Mouse (Mus musculus) liver (tissue): ENCODE measurements around the gene Mapkapk5.
A peak's percentile ranks its signal among the peaks of the same experiment; 100 is the strongest.

Experiments
- DNase-seq: peaks from one replicate; pipeline ENCODE4 v3.0.0-alpha.2; 2020; ENCODE audit warnings: mixed read lengths

The Mapkapk5 gene

DNA sequence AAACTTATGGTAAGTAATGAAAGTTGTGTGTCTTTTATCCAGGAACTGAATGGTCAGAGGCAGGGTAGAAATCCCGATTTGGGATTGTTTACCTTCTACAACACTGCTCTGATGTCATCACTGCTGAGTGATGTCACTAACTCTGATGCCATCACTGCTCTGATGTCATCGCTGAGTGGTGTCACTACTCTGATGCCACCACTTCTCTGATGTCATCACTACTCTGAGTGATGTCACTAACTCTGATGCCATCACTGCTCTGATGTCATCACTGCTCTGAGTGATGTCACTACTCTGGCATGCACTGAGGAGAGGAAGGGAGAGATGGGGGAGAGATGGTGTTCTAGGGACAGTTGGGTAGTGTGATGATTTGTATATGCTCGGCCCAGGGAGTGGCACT lies 16.7 kb upstream of the Mapkapk5 start:
- DNase-seq: no peak

DNA sequence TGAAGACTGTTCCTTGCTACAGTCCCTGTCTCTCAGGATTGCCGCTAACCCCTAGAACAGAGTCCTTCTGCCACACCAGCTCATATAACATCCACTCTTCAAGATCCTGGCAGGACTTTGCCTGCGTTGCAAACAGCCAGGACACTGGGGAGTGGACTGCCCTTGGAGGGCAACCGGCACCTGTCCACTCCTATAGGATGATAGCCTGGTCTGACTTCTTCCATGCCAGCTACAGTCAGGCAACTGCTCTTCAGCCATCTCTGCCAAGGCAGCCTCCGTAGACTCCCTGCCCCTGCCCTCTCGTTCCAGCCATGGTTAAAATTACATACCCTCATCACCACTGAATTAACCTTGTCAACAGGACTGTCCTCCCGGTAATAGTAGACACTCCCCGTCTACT lies 3.5 kb upstream of the Mapkapk5 start:
- DNase-seq: no peak

DNA sequence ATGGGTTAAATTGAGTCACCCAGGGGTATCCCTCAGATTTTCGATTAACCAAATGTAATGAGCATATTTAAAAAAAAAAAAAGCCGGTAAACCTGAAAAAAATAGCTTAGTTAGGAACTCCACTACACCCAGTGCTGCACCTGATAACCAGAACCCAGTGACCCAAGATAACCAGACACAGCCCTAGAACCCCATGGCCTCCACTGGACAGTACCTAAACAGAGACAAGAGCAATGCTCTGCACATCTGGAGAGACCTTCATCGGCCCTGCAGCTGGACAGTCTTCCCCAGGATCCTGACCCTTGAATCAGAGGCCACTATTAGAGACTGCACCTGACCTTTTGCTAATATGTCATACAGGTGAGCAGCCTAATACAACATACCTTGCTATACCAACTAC lies 1.4 kb upstream of the Mapkapk5 start:
- DNase-seq: peak; percentile 38

DNA sequence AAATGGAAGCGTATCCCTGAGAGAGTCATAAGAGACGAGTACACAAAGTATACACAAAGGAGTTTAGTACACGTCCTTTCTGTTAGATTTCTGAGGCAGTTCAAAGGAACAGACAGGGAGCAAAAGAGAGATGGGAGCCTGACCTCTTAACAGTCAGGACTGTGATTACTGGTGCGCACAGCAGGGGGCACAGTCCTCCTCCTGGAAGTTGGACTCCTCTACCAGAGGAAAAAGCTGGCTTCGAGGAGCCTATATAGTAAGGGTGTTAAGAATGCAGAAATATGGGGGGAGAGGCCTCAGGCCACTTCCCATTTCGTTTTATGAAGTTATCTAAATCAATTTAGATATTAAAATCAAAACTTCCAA lies 808 bp upstream of the Mapkapk5 start:
- peak; percentile 77 for DNase-seq

DNA sequence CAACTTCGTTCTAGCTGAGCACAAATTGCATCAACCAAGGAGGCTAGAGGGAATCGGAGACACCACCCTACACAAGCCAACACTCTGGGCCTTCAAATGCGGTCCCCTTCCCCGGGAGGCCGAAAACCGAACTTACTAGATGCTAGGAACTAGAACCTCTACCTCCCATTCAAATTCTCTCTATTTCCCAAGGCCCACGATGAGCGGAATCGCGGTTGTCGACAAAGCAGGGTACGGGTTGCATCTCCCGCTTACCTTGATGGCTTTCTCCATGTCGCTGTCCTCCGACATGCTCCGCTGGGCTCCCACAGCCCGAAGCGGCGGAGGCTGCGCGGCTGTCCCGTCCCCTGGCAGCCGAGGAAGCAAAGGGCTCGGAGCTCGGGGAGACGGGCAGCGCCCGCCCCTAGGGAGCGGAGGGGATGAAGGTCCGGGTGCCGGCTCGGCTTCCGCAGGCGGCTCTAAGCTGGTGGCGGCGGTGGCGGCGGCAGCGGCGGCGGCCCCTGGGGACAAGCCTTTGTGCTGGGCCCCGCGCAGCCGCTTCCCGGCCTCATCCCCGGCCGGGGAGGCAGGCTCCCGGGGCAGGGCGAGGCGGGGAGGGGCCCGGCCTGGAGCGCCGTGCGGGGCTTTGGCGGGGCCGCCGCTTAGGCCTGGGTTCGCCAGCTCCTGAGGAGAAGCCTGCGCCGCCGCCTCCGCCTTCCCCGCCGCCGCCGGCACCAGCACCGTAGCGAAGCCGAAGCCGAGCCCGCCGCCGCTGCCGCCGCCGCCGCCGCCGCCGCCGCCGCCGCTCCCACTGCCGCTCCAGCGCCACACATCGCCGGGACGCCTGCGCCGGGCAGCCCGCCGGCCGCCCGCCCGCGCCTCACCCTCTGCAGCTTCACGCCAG lies 554 bp downstream of the Mapkapk5 start, which contains the start of the genes Adam1a and Gm42878:
Gene Adam1a (minus strand): TSS at position 573 of the 883 bp plus-strand sequence.
Gene Gm42878 (minus strand): TSS at position 573 of the 883 bp plus-strand sequence.
- DNase-seq: peak; percentile 68

DNA sequence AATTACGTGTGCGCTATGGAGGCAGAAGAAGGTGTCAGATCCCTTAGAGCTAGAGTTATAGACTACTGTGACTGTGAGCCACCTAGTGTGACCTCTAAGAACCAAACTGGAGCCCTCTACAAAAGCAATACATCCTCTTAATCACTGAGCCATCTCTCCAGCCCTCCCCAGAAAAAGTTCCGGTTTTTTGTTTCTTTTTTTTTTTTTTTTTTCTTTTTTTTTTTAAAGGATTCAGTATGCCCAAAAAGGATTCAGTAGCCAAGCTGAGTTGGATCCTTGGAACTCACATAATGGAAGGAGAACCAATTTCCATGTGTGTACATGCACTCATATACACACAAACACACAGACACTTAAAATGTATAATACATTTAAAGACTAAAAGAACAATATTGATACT lies 2.3 kb downstream of the Mapkapk5 start:
- DNase-seq: no peak

DNA sequence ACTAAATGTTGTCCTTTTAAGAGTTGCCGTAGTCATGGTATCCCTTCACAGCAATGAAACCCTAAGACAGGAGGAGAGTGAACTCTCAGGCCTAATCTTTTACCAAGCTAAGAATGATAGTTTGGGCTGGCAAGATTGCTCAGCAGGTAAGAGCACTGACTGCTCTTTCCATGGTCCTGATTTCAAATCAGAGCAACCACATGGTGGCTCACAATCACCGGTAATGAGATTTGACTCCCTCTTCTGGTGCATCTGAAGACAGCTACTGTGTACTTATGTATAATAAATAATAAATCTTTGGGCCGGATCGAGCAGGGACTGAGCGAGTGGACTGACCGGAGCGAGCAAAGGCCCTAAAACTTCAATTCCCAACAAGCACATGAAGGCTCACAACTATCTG lies 4.5 kb downstream of the Mapkapk5 start:
- no peak for DNase-seq

DNA sequence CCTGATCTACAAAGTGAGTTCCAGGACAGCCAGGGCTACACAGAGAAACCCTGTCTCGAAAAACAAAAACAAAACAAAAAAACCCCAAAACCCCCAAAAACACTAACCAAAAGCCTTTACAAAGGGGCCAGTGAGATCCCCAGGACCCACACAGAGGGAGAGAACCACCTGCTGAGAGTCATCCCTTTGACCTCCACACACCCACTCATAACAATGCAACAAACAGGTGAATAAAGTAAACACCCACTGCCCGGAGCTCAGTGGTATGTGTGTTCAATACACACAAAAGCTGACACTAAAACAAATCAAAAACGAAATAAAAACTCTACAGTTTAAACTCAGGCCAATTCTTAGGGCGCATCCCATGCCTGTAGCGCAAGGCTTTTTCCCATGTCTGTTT lies 5.6 kb downstream of the Mapkapk5 start:
- DNase-seq: no peak

DNA sequence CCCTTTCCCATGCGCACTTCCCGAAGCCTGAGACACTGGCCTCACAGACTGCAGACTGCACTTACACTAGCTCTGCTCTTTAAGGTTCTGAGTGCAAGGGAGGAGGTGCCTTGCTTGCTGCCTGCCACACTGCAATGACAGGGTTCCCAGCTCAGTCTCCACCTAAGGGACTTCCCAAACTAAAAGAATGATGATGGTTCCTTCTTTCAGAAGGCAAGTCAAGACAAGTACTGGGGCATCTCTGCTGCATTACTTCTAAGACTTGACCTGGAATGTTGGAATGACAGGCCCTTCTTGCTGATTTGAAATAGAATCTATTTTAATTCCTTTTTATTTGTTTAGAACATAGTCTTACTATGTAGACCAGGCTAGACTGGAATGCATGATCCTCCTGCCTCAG lies 8.1 kb downstream of the Mapkapk5 start:
- DNase-seq: no peak

DNA sequence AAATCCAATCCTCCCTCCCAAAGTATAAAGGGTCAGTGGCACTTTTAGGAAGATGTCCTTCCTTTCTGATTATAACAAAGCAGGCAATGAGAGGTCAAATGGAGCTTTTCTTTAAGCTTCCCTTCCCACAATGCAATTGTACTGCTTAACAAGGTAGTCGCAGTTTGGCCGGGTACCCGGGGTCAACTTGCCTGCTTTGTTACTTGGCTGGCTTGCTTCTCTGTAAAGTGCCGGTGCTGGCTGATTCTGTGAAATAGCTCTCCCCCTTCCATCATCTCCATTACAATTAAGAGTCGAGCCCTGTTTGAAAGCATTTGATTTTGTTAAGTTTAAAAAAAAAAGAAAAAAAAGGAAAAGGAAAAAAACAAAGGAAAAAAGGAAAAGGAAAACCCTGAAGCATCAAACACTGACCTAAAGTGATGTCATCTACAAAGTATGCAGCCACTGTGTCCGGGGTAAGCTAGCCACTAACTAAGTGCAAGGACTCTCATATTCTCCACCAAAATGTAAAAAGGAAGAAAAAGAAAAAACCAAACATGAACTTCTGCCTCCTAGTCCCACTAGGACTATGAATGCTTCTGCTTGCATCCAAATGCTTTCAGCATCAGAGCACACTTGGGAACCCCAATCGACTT lies 8.7 kb downstream of the Mapkapk5 start:
- DNase-seq: no peak

DNA sequence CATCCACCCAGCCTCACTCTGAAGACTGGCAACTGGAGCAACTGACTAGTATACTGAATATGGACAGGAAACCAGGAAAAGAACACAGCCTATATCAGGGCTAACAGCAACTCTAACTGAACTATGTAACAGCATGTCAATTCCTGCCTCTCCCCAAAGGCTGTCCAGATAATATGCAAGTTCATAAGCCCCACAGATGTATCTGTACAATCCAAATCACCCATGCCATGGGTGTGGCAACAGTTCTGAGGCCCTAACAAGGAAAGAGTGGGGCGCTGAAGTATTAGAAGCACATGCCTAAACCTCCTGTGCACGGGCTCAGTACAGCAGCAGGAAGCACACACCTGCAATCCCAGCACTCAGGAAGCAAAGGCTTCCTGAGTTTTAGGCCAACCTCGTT lies 10.6 kb downstream of the Mapkapk5 start:
- DNase-seq: peak; percentile 64

DNA sequence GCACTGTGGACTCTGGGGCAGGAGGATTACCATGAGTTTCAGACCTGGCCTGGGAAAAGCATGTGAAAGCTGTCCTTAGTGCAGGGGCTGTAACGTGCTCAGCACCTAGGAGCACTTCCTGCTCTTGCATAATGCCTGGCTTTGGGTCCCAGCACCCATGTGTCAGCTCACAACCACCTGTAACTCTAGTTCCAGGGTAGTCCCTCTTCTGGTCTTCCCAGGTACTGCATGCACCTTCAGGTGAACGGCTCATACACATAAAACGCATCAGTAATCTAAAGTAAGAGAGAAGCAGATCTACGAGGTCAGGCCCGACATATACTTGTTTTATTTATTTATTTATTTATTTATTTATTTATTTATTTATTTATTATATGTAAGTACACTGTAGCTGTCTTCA lies 11.2 kb downstream of the Mapkapk5 start:
- DNase-seq: peak; percentile 34

DNA sequence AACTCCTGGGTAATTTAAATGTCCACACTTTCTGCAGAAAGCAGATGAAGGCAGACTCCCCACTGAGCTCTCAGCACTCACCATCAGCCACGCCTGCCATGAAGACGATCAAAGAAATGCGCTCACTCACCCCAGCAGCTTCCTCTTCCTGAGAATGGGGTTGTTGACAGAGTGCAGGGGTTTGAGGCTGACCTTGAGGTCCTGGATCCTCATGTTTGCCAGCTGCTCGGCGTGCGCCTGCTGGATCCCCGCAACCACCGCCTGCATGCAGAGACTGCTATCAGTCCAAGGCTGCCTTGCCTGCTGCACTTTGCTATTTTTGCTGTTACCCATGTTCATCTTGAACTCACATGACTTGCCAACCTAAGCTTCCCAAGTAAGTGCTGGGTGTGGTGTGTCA lies 18.7 kb downstream of the Mapkapk5 start:
- no peak for DNase-seq

DNA sequence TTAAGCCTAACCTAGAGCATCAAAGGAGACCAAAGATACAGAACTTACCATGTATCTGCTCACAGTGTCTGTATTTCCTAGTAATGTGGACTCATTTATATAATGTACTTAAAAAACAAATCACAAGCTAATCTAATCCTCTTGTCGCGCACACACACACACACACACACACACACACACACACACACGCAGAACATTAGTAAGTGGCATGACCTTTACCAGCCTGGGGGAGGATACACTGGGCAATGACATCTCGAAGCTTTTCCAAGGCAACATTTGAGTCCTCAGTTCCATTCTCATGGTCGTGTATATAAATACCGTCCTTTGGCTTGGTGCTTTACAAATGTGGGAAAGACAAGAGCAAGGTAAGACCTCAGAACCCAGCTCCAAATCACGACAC lies 19.2 kb downstream of the Mapkapk5 start:
- DNase-seq: no peak

DNA sequence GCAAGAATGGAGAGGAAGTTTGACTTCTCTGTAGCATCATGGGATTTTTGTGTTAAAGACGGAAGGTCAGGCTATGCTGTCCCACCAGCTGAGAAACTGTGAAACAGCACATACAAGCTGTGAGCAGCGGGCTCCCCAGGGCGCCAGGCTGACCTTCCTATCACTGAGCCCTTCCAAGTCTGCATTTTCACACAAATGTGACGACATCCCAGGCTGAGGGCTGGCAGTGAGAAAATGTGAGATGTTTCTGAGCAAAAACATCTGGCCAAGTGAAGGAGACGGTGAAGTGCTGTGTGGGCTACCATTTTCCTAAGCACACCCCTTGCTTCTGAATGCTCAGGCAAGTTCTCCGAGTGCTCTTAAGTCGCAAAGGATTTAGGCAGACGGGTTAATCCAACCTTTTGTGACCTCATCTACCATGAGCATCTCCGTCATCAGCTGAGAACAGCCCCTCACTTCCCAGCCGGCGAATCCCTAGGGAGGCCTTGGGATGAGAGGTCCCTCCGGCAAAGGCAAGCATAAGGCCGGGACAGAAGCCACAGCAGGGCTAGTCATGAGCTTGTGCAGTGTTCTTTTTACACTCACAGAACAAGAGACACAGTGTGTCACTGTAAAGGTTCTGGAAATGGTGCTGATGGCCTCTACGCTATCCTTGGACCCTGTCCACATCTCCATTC lies 19.8 kb downstream of the Mapkapk5 start:
- no peak for DNase-seq

DNA sequence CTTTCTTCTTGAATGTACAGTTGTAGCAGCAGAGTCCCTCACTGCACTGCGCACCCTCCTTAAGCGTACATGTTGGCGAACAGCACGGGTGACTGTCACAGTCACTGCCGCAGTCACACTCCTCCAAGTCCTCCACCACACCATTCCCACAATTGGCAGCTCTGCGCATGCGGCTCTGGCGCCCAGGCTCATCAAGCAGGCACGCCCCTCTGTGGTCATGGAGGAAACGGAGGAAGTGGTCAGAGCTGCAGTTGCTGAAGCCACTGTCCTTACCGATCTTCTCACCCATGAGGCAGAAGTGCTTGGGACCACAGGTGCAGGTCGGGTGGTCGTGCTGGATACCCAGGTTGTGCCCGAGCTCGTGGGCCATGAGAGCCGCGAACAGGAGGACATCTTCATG lies 25.9 kb downstream of the Mapkapk5 start:
- peak; percentile 14 for DNase-seq

DNA sequence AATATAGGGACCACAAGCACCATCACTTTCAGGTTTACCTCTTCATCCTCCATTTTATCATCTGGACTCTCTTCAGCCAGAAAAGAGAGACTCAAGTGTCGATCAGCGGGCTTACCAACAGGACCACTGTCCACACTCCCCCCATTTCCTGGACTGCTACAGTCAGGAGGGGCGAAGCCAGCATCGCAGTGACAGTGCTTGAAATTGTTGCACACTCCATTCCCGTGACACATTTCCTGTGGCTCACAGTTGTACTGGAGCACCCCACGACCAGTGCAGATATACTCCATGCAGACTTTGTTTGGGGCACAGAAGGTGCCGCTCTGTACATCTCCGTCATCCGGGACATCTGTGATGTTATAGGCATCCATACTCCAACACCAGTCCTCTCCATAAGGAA lies 26.7 kb downstream of the Mapkapk5 start:
- no peak for DNase-seq

DNA sequence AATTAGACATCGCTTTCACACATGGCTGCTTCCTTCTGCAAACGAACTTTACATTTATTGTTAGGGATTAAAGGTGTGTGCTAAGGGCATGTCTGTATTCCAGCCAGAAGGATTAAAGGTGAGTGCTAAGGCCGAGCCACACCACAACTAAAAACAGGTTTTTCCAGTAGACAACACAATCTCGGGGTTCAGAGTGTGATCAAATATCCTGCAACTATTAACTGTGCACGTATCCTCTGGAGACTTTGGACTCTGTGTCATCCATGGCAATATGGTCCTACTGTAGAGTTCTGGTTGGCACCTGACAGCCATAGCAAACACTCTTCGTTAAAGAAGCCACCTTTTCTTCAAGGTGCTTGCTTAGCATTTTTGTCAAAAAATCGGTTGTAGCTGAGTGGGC lies 35.7 kb downstream of the Mapkapk5 start:
- DNase-seq: no peak

DNA sequence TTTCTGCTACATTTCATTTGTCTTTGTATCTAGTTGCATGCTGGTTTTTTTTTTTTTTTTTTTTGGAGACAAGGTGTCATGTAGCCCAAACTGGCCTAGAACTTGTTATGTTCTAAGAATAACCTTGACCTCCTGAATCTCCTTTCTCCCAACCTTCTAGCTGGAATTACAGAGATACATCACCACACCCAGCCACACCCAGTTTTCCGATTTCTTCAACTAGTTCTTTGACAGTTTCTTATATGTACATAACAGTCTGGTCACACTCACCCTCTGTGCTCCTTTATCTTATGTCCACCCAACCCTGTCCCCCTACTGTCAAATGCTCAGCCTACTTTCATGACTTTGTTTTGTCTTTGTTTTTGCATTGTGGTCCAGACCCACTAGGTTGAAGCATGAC lies 38.9 kb downstream of the Mapkapk5 start:
- DNase-seq: no peak

DNA sequence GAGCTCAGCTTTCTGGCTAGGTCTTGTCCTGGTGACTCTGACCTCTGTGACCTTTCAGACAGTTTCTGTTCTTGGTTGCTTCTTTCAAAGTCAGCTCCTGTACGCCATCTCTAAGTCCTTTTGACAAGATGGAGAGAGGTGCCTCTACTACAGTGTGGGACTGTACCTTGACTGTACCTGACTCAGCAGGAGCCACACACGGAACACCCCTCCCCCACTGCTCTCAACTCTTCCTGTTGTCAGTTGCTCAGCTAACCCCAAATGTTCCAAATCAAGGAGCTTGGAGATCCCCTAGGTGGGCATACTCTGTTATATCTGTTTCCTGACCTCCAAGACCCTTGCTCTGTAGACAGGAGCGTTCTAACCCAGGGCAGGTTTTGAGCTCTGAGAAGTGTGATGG lies 42.5 kb downstream of the Mapkapk5 start, which contains the start of gene Adam1b:
Gene Adam1b (minus strand): TSS at position 205 of the 400 bp plus-strand sequence.
- DNase-seq: no peak

DNA sequence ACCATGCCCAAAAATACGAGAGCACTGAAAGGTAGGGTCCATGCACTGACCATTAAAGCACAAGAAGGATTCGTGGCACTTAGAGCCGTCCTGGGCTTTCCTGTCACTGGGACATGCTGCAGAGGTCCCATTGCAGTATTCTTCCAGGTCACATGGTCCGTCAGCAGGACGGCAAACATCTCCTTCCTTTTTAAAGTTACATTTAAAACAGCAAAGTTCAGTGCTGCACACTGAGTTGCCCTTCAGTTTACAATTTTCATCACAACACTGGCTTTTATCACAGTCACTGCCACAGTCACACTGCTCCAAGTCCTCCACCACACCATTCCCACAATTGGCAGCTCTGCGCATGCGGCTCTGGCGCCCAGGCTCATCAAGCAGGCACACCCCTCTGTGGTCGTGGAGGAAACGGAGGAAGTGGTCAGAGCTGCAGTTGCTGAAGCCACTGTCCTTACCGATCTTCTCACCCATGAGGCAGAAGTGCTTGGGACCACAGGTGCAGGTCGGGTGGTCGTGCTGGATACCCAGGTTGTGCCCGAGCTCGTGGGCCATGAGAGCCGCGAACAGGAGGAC lies 44.2 kb downstream of the Mapkapk5 start:
- peak; percentile 24 for DNase-seq

DNA sequence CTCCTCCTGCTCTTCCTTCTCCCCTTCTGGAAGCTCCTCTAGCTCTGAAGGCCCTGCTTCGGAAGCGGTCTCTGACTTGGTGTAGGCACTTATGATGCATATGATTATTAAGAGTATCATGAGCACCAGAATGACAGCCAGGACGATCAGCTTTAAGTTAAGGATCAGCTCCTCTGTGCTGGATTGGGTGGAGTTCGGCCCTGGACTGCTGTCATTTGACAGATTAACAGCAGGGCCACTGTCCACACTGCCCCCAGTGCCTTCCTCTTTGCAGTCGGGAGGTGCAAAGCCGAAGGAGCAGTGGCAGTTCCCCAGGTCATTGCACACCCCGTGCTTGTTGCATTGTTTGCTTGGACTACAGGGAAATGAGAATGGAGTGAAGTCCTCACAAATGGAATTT lies 45.0 kb downstream of the Mapkapk5 start:
- DNase-seq: peak; percentile 25

DNA sequence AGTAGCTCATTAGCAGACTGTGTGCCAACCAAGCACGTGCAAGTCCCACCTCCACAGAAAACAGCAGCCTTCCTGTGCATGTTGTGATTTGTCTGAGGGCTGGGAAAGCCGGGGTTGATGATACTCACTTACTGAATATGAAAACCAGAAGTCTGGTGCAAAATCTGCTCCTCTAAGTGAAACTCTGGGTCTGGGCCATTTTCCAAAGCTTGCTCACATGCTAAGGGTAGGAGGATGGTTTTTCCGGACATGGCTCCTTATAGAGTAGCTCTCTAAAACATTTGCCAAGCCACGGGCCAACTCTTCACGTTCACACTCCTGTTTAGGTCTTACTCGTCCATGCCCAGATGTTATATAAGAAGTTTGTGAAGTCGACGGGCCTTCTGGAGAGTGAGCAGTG lies 52.4 kb downstream of the Mapkapk5 start:
- no peak for DNase-seq
